Mouse (Mus musculus) CD4-positive, CD25-positive, alpha-beta regulatory T cell, adult 2 months (primary cell): ENCODE measurements around the gene Mrpl47.
"Not testable (repeated sequence)": the region's sequence is repeated elsewhere in the genome, so short reads cannot be mapped to it uniquely, and the experiment has no call there.

Experiments used
- DNase-seq: peaks from one replicate; pipeline ENCODE4 v3.0.0-alpha.2; 2012; ENCODE audit warnings: low read depth, low spot score

The Mrpl47 gene

DNA sequence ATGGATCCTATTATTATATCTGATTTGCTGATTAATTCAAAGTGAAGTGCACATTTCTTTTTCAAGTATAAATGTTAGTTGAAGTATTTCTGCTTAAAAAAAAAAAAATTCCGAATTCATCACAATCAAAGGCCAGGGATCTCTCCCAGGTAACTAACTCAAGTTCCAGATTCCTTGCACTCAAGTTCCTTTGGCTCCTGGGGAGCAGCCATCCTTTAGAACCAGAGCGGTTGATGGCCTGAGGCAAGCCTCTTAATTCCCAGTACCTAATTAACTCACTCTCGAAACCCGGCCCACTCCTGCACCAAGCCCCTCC is 29.4 kb downstream of the Mrpl47 start:
- DNase-seq: no peak

DNA sequence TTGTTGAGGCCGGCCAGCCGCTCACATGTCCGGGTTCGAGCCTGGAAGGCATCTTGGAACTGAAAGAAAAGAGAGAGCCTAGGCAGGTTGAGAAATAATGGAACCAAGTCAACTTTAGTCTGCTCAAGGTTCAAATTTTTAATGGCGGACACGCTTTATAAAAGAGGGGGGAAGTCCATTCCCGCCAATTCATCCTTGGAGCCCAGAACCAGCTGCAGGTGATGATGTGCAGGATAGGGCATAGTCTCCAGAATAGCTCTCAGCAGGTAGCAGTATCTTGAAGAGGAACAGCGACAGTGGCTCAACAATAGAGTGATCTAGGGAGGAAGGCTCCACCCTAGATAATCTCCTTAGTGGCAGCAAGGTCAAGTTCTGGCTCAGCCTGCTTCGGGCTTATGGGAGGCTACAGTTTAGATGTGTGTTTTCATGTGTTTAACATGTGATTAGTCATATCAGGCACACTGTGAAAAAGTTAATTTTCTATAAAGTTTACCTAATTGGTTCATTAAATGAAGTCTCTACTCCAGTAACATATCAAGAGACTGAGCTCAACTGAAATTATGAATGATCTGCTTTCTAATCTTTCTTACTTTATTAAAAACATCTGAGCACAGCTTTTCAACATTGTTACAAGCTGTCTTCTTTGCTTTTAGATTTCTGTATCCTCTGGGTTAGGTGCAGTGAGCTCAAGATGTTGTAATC is 31.6 kb downstream of the Mrpl47 start, which contains the start of gene Actl6a:
Actl6a (plus strand) TSS at position 652 of the 702 bp plus-strand sequence.
- DNase-seq: not testable (repeated sequence)

DNA sequence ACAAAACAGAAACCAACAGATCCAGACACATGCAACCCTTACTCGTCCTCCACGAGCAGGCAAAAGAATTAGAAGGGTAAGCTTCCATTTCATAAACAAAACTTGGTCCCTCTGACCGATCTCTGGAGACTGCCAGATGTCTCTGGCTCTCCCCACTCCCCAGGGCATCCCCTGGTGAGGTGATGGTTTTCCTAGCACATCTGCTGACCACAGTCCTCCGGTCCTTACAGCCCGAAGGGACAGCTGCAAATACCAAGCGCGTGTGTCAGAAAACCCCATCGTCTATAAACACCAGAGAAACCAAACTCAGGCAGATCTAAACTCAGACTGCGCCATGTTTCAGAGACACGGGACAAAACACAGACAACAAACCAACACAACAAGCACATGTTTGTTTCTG is 32.8 kb downstream of the Mrpl47 start:
- not testable (repeated sequence) for DNase-seq

DNA sequence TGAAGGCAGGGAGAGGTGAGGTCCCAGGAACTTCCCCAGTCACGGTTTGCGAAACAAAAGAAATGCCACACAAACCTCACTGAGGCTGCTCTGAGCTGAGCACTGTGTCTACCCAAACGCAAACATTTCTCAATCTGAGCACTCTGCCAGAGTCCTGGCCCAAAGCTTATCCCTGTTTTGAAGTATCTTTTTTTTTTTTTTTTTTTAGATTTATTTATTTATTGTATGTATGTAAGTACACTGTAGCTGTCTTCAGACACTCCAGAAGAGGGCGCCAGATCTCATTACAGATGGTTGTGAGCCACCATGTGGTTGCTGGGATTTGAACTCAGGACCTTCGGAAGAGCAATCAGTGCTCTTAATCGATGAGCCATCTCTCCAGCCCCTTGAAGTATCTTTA is 33.4 kb downstream of the Mrpl47 start:
- not testable (repeated sequence) for DNase-seq

DNA sequence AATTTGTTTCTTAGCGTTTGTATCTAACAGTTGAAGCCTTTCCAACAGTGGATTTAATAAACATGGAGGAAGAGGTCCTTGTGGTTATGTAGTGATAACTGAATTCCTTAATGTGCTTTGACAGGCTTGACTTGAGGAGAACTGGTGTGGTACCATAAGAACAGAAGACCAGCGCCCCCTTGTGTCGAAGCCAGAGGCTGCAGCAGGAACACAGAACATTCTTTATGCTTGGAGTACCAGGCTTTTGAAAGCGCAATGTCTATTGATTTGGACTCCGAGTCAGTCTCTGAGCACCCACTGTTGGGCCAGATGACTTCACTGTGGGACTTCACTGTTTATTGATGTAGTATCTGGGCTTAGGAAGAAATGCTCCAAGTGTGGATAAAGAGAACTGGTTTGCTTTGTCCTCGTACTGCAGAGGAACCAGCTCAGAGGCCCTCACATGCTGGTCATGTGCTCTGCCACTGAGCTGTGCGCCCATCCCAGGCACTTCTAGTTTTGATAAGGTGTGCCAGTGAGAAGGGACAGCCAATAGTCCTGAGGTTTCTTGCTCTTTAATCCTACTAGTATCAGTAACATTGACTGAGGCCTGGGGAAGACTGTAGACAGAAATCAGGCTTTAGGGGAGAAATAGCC is 39.1 kb downstream of the Mrpl47 start:
- DNase-seq: peak; percentile 87

DNA sequence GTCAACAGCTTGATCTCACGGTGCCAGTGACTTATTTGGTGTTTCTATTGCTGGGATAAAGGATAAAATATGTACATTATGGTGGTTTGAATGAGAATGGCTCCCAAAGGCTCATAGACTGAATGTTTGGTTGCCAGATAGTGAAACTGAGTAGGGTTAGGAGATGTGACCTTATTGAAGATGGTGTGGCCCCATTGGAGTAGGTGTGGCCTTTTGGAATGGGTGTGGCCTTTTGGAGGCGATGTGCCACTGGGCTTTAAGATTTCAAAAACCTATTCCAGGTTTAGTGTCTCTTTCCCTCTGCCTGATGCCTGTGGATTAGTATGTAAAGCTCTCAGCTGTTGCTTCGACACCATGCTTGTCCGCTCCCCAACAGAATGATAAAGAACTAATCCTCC is 41.8 kb downstream of the Mrpl47 start:
- DNase-seq: no peak

DNA sequence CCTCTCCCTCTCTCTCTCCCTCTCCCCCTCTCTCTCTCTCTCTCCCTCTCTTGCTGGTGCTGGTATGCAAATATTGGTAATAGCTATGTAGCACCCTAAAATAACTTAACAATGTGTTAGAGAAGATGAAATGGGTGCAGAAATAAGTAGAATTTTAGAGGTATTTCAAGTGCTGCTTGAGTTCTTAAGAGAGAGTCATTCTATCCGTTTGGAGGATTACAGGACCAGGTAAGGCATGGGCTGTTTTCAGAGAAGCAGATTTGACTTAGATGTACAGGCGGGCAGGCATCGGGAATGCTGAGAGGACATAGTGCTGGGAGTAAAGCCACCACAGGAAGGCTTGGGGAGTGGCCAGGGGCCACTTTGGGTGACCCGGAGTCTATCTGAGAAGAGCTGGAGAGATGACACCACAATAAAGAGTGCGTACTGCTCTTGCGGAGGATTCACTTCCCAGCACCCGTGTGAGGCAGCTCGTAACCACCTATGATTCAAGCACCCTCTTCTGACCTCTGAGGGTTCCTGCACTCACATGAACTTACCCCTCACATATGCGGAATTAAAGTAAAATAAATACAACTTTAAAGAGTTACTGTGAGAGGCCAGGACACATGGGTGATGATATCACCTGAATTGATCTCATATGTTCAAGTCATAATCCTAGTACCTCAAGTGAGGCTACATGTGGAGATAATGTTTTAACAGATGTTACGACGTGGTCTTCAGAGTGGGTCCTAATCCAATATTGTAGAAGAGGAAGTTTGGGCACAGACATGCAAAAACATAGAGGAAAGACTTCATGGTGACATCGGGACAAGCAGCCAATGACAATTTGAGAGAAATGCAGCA is 42.4 kb downstream of the Mrpl47 start:
- DNase-seq: no peak

DNA sequence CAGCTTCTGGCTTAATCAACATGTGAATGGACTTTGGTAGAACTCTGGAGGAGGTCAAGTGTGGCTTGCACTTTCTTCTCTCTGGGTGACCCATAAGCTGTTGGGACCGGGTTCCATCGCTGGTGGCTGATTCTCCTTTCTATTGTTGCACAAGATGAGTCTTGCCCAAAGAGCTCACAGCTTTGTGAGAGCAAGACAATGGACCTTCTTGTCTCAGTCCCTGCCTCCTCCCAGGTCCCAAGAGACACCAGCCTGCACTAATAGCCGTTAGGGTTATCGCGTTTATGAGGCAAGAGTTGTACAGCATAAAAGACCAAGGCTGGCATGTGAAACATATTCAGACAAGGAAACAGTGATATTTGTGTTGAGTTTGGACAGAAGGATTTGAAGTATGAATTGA is 43.2 kb downstream of the Mrpl47 start:
- no peak for DNase-seq

DNA sequence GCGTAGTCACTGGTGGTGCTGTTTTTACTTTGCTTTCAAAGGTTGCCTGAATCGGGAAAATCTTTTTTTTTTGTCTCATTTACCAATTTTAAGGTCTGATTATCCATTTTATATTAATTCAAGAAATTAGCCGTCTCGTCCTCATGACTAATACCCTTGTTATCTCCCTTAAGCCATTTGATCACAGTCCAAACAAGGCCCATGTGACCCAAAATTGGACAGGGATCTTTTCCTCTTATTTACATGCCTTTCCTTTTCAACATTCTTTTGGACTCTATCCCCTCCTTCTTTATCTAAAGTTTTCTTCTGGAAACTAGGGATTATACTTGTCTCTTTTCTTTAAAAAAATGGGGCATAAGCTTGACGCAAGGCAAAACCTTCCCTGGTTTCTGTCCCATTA is 45.6 kb downstream of the Mrpl47 start:
- DNase-seq: no peak

DNA sequence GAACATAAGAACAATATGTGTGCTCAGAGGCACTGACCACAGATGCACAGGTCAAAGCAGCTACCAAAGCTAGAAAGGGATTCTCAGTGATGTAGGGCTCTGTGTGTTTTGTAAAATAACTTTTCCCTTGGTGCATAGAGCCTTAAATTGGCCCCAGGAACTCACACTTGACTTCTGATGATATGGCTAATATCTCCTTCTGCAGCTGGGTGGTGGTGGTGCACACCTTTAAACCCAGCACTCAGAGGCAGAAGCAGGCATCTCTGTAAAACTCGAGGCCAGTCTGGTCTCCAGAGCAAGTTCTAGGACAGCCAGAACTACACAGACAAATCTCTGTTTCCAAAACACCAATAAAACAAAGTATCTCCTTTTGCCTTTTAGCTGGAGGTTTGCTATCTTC is 46.5 kb downstream of the Mrpl47 start:
- no peak for DNase-seq

DNA sequence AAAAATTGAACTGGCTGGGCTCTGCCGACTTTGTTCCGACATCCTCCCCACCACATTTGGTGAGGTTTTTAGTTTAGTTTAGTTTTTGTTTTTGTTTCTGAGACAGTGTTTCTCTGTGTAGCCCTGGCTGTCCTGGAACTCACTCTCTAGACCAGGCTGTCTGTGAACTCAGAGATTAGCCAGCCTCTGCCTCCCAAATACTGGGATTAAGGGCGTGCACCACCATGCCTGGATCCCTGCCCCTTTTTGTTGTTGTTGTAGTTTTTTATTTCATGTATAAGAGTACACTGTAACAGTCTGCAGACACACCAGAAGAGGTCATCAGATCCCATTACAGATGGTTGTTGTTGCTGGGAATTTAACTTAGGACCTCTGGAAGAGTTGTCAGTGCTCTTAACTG is 47.4 kb downstream of the Mrpl47 start:
- no peak for DNase-seq

DNA sequence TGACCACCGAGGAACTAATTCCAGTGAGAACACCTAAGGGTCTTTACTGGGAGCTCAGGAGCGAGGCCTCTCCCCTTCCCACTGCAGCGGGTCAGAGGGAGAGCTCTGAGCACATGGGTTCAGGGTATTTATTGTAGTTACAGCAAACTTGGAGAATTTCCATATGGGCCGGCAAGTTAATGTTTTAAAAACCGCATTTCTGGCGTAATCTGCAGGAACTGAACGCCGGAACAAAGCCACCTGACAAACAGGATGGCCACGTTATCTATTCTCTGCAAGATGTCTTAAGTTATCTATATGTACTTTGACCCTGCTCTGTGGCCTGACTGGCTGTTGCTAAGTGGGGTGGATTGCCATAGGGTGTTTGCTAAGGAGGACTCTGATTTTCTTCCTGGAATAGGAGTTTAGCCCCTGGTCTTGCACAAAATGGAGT is 47.8 kb downstream of the Mrpl47 start:
- no peak for DNase-seq

DNA sequence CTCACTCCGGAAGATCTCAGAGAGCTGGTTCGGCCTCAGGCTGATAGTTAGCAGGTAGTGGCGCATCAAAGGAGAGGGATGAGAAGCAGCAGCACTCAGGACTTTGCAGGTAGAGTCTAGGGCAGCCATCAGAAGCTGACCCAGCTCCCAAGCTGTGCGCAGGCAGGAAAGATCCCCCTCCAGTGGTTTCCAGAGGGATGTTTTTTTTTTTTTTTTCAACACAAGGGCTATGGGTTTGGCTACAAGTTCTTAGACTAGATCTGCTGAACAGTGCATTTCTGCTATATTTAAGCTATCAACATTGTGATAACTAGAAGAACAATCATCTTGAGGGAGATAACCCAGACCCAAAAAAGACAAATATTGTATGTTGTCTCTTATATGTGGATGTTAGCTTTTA is 50.2 kb downstream of the Mrpl47 start:
- no peak for DNase-seq

DNA sequence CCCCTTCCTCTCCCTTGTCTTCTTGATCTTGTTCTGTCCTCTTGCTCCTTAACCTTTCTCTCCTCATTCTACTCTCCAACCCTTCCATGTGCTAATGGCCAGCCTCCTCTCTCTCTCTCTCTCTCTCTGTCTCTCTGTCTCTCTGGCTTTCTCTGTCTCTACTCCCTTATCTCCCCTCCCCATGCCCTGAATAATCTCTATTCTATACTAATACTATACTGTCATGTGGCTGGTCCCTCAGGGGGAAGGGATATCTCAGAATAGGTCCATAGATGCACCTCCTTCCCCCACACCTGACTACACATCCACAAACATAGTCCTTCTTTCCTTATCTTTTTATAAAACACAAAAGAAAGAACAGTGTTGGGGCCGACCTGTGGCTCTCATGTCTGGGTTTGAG is 50.9 kb downstream of the Mrpl47 start:
- DNase-seq: no peak

DNA sequence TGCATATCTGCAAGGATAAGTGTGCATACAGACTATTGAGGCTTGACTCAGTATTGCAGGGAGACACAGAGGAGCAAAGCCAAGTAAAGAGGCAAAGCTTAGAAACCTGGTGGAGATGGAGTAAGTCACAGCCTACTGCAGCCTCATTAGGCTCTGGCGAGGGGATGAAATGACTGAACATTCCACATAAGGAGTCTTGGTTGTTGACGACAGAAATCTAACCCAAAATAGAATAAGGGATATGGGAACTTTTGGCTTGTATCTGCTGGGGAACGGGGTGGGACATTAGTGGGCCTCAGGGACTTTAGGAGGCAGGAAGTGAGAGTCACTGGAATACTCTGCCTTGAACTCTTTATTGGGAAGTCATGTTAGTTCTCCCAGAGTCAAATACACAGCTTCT is 52.8 kb downstream of the Mrpl47 start:
- DNase-seq: no peak

DNA sequence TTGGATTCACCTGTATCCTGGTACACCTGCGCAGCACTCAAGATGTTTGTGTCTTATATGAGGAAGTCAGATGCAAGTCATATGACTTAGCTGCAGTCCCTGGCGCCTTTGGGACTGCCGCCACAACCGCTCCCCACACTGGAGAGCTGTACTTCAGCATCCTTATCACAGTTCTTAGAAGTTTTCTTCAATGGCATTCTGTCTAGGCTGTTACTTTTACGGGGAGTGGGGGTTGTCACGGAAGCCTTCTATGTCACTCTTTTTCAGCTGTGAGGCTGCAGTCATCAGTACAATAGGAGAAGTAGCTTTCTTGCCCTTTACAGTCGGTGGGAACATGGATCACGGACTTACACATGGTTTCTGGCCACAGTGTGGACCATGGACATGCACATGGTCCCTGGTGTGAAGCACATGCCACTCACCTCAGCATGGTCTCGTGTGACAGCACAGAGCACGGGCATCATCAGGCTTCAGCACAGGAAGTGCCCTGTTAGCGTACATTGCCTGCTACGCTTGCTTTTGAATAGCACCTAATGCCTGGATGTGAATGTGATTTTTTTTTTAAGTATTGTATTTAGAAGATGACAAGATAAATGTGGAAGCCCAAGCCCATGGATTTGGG is 54.4 kb downstream of the Mrpl47 start:
- DNase-seq: no peak

DNA sequence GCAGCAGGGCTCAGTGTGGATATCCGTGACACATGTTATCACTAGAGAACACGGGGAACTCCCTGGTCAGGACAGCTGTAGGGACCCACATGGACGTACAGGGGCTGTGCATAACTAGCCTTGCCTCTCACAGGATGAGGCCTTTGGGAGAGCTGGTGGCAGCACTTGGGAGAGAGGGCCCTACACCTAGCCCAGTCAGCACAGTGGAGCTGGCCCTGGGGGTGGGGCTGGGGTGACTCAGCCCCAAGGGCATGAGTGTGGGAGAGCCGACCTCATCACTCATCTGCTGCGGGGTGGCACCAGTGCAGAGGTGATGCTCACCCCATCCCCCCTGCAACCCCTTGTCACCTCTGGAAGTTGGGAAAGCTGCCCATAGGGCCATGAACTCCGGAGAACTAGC is 61.0 kb downstream of the Mrpl47 start:
- no peak for DNase-seq
